Mouse (Mus musculus): Measurements from ENCODE around the gene Skap1.

The Skap1 gene

GRCm38 (mm10) chr11:96463986-96464715, at the start of gene Skap1:
Skap1 (plus strand) TSS chr11:96464593.
- no peak for DNase-seq

- DNase-seq, result no peak
Measured at GRCm38 (mm10) chr11:96421074-96421473, 43.3 kb upstream of the Skap1 start.

GRCm38 (mm10) chr11:96421517-96422265, 42.7 kb upstream of the Skap1 start:
- no peak for DNase-seq

GRCm38 (mm10) chr11:96425193-96425592, 39.2 kb upstream of the Skap1 start:
- DNase-seq, result no peak

GRCm38 (mm10) chr11:96426191-96426590, 38.2 kb upstream of the Skap1 start:
- no peak for DNase-seq

GRCm38 (mm10) chr11:96426805-96427204, 37.6 kb upstream of the Skap1 start:
- DNase-seq, result no peak

- DNase-seq, result no peak
Measured at GRCm38 (mm10) chr11:96429062-96429461, 35.3 kb upstream of the Skap1 start.

DNA sequence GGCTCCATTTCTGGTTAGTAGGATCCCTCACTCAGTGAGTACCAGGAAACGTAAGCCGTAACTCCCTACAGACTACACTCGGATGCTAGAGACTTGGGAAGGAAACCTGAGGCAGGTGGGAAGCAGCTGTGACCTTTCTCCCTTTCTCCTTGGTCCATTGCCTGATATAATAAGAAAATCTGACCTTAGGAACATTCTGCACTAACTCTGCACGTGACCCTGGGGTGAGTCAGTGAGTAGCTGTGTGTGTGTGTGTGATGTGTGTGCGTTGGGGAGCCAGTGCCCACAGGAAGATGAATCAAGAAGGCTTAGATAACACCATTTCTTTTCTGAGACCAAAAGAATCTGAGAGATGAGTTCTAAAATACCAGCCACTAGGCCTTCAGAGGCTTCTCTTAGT, 34.5 kb upstream of the Skap1 start:
- no peak for DNase-seq

DNA sequence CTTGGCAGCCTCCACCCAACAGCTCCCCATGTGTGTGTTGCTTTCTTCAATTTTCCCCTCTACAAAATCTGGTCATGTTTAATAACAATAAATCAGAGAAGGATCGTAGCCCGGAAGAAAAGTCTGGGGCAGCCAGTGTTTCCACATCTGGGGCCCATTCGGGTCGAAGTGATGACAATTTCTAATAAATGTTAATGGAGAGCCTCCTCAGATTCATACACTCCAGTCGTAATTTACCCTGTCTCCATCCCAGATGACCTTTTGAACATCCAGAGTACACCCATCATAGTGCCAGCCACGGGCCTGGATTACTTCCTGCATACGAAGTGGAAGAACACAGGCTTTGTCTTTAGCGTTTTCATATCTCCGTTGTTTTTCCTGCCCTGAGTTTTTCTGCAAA, 32.5 kb upstream of the Skap1 start:
- no peak for DNase-seq

GRCm38 (mm10) chr11:96434888-96435287, 29.5 kb upstream of the Skap1 start:
- no peak for DNase-seq

- no peak for DNase-seq
Measured at GRCm38 (mm10) chr11:96436525-96436924, 27.9 kb upstream of the Skap1 start.

DNA sequence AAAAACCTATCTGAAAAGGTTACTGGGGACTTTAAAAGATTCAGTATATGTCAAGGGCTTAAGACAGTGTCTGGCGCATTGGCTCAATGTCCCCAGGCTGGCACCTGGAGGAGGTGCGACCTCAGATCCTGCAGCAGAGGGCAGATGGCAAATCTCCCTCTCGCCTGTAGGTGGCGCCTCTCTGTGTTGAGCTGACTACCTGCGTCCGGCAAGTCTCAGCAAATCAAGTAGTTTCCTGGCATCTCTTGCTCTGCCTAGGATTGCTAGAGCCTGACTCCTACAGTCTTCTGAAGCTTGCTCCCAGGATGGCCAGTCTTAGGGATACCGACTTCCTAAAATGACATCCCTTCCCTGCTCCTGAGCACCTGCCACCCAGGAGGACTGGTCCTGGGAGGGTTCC, 25.6 kb upstream of the Skap1 start:
- DNase-seq, result peak; percentile 4

GRCm38 (mm10) chr11:96441546-96442185, 22.7 kb upstream of the Skap1 start:
- no peak for DNase-seq

DNA sequence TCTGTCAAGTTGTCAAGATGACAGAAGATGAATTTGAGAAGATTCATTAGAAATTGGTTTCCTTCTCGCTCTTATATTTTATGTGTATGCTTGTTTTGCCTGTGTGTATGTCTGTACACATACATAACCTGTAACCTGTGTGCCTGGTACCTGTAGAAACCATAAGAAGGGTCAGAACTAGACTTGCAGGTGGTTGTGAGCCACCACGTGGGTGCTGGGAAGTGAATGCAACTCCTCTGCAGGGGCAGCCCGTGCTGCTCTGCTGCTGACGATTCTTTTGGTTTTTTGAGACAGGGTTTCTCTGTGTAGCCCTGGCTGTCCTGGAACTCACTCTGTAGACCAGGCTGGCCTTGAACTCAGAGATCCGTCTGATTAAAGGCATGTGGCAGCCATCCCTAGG, 21.9 kb upstream of the Skap1 start:
- DNase-seq, result no peak

DNA sequence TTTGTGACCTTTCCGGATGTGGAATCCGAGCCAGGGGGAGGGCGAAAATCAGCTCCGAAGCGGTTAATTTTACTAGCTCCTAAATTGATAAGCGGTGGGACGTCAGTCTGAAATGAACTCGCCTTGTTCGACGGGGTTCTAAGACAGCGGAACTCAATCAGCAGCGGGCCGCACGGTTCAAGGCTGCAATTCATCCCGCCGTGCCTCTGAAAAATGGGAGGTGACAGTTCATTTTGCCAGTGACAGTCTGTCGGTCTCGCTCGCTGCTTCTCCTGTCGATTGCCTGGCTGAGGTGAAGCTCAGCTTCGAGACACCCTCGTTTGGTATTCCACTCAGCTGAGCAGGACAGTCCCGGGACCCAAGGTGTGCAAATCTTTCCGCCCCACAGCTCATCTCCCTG, 16.5 kb upstream of the Skap1 start:
- DNase-seq, result no peak

- no peak for DNase-seq
Measured at GRCm38 (mm10) chr11:96455111-96455510, 9.3 kb upstream of the Skap1 start.

- DNase-seq, result no peak
Measured at GRCm38 (mm10) chr11:96455699-96456326, 8.6 kb upstream of the Skap1 start.

DNA sequence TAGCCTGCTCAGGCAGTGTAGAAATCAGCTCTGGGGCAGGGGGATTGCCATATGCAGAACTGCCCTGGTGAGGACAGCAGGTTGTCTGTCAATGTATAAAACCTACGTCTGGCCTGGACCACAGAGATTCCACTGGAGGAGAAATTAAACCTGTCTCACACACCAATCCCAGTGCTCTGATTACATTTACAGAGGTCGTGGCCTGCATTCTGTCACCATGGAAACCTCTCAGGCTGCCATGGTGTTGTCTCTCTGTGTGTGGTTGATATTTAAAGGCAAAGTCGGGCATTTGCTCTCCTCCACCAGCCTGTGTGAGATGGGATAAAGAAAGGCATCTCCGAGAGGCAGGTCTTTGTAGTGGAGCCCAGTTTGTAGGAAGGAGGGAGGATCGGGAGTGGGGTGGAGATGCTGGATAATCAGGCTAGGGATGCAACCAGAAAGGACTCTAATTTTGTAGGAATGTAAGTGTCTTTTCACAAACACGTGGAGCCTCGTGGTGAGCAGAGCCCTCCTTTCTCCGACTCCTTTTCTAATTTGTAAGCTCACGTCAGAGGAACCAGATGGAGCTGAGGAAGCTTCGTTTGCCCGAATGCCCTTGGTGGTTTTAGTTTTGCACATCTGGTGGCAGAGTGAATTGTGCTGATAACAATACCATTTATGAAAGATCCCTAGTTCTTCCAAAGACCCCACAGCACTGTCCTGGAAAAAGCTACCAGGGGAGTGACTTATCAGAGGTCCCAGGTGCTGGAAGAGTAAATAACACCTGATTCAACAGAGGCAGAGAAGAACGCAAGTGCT, 7.7 kb upstream of the Skap1 start:
- no peak for DNase-seq

- no peak for DNase-seq
Measured at GRCm38 (mm10) chr11:96461766-96462165, 2.6 kb upstream of the Skap1 start.

DNA sequence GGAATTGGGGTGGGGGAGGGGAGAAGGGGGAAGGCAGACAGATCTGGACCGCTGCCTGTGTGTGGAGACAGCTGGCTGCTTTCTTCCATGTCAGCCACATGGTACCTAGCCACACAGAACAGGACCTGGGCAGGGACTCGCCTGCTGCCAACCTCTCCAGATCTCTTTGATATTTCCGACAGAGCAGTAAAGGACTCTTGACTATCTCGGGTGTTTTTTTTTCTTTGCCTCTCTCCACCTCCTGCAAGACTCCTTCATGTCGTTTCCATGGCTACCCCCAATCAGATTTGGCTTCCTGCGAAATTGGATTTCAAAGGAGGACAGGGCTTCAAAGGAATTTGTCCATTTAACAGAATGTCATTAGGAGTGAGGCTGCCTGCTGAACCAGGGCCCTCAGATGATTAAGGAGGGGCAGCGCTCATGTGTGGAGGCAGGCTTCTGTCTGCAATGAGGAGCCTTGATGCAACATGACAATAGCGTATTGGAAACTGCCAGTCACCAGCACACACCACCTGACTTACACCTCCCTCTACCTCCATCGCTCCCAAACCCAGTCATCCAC, 2.1 kb upstream of the Skap1 start:
- DNase-seq, result no peak

DNA sequence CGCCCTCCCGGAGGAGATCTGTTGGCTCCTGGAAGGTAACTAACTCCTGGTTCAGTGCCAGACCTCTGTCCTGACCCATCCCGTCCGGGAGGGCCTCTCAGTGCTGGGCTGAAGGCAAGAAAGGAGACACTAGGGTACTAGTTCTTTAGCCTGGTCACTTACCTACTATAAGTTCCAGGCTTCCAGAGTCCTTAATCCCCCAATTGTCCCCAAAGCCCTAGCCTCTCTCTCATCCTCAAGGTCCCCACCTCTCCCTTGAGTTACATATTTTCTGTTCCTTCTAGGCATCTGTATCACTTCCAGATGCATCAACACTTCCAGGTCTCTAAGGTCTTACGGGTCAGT, 295 bp downstream of the Skap1 start:
- no peak for DNase-seq

DNA sequence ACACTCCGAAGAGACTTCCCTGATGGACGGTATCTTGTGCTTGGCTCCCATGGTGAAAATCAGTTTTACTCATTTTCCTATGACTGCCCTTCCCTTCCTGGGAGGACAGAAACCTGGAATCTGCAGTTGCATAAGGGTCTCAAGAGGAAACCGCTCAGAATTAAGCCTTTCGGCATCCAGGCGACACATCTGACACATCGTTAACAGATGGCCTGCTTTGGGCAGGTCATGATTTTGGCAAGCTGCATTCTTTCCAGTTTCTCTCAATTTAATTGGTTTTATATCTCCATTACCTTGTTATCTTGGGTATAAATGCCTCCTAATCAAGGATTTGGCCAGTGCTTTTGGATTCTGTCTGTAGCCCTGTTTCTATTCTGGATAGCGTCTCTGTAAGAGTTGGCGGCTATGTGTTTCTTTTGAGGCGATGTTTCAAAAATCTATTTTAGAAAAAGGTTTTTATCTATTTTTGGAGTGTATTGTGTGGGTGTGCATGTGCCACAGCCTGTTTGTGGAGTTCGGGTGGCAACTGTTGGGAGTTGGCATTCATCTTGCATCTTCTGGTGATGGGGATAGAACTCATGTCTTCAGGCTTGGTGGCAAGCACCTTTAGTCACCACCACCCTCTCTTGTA, 1.1 kb downstream of the Skap1 start:
- DNase-seq, result no peak
